Mouse (Mus musculus): Measurements from ENCODE around the gene Ncs1. TPM values are rescaled to one million over a fixed set of nuclear protein-coding genes. Genes with fewer than 3 reads are reported as not detected.

Gene Ncs1
- total and polyA plus RNA-seq, 2 experiments from 2014 or later: 181 to 202 TPM

DNA sequence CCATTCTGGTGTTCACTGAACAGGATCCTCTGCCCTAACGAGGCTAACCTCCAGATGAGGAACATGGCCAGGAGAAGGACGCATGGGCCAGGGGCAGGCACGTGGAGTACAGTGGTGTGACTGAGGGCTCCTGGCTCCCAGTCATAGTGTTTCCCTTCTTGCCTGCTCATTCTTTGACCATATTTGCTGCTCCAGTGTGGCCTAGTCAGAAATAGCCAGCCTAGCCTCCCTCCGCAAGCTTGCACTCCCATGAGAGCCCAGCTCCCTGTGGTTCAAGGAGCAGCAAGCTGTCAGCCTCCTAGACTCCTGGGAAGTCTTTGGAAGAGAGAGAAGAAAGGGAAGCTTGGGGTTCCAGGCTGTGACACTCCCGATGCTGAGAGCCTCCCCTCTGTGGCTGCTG, 40.9 kb upstream of the Ncs1 start:
- H3K9me3 ChIP-seq (ENCODE audit: low read length): no peaks in the 10 kb centered on the region
- TF ChIP-seq CTCF (IDR thresholded peaks at IDR 0.05): no peak
- WGBS: 79% methylated on average over 5 of the region's 5 CpGs
- peaks cover 5% of the 10 kb centered on the region; the same call in 1 of the 2 replicates for H3K4me1 ChIP-seq (ENCODE audit: insufficient read depth, low read length)
- ATAC-seq (ENCODE audit: low FRiP score) (no peak), DNase-seq (ENCODE audit: low spot score) (no peak)
- H3K27me3 ChIP-seq (ENCODE audit: insufficient read depth, low read length): no peaks in the 10 kb centered on the region
- H3K36me3 ChIP-seq (ENCODE audit: insufficient read depth, low read length): peaks cover 9% of the 10 kb centered on the region; the same call in 1 of the 2 replicates
- no peak overlapping the region for H3K4me3 ChIP-seq (ENCODE audit: low read depth, low read length)
- no peak overlapping the region for H3K27ac ChIP-seq (ENCODE audit: low read depth, low read length)
- H3K4me2 ChIP-seq (ENCODE audit: low read depth, low read length, poor library complexity, severe bottlenecking): no peak overlapping the region
- H3K9ac ChIP-seq (replicated peaks; ENCODE audit: low read length, poor library complexity, severe bottlenecking): no peak overlapping the region

DNA sequence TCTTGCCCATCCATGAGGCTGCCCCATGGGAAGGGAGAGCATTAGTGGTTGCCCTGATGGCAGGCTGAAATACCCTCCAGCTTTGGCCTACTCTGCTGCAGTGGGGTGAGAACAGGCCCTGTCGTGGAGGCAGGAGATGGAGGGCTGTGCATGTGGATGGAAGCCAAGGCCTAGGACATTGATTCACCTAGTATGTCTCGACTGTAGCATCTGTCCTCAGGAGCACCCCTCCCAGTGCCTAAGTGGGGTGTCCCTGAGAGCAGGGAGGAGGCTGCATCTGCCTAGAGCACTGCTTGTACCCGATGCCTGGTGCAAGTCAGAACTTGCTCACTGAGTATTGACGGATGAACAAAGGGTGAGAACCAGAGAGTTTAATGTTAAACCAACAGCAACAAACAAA, 39.4 kb upstream of the Ncs1 start:
- Histone ChIP-seq H3K9ac (replicated peaks; ENCODE audit: low read length, poor library complexity, severe bottlenecking) (0 out of 2 replicates have a peak overlapping the region, but pooled peaks have one; percentile 29), H3K36me3 (ENCODE audit: insufficient read depth, low read length) (peaks cover 19% of the 10 kb centered on the region), H3K27ac (ENCODE audit: low read depth, low read length) (no peak overlapping the region; the same call in 1 of the 2 replicates), H3K4me1 (ENCODE audit: insufficient read depth, low read length) (peaks cover 5% of the 10 kb centered on the region; the same call in 1 of the 2 replicates), H3K4me3 (ENCODE audit: low read depth, low read length) (no peak overlapping the region), H3K9me3 (ENCODE audit: low read length) (no peaks in the 10 kb centered on the region), H3K4me2 (ENCODE audit: low read depth, low read length, poor library complexity, severe bottlenecking) (no peak overlapping the region), H3K27me3 (ENCODE audit: insufficient read depth, low read length) (no peaks in the 10 kb centered on the region)
- WGBS: 68% methylated on average over 4 of the region's 4 CpGs
- DNase-seq (ENCODE audit: low spot score): no peak
- no peak for TF ChIP-seq CTCF (IDR thresholded peaks at IDR 0.05)
- ATAC-seq (ENCODE audit: low FRiP score): no peak

DNA sequence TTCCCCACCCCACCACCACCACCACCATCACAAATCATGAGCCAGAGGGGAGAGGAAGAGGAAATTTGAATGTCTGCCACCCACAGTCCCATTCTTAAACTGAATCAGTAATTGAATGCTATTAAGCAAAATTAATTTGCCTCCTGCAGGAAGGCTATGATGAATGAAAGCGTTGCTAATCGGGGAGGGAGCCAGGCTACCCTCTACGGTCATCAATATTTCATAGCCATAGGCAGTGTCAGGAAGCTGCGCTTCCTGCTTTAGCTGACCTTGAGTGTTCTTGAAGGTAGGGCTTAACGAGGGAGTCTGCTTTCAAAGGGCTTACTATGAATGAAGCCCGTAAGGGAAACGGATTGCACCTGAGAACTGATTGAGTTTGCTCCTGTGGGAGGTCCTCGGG, 38.7 kb upstream of the Ncs1 start:
- no peak overlapping the region for H3K4me3 ChIP-seq (ENCODE audit: low read depth, low read length)
- ATAC-seq (ENCODE audit: low FRiP score): no peak
- H3K4me2 ChIP-seq (ENCODE audit: low read depth, low read length, poor library complexity, severe bottlenecking): no peak overlapping the region
- TF ChIP-seq CTCF (IDR thresholded peaks at IDR 0.05): no peak
- no peak overlapping the region for H3K9ac ChIP-seq (replicated peaks; ENCODE audit: low read length, poor library complexity, severe bottlenecking)
- H3K4me1 ChIP-seq (ENCODE audit: insufficient read depth, low read length): peaks cover 5% of the 10 kb centered on the region; the same call in 1 of the 2 replicates
- H3K27ac ChIP-seq (ENCODE audit: low read depth, low read length): no peak overlapping the region
- no peaks in the 10 kb centered on the region for H3K9me3 ChIP-seq (ENCODE audit: low read length)
- WGBS: 34% methylated on average over 8 of the region's 8 CpGs
- DNase-seq (ENCODE audit: low spot score): peak; percentile 51
- H3K27me3 ChIP-seq (ENCODE audit: insufficient read depth, low read length): no peaks in the 10 kb centered on the region
- peaks cover 19% of the 10 kb centered on the region for H3K36me3 ChIP-seq (ENCODE audit: insufficient read depth, low read length)

DNA sequence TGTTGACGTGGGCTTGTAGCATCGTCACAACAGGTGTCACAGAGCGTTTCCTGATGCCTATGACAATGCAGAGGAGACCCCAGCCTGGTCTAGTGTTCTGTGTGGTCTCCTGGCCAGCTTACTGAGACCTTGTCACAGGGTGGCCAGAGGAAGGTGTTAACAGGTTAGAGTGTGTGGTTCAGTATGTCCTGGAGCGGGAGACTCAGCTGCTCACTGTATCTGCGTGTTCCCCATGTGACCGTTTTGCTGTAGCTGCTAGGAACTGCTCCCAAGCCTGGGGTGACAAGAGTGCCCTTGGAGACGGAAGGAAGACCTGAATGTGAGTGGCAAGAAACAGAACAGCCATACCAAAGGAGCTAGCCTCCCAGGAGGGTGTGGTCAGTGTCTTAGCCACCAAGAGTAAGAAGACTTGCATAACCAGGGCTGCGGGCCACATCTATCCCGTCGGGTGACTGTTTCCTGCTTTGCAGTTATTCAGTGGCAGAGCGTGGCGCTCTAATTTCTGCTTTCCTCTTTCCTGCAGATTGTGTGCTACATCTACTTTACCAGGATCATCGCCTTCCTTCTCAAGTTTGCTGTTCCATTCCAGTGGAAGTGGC, 37.0 kb upstream of the Ncs1 start:
- Histone ChIP-seq H3K9ac (replicated peaks; ENCODE audit: low read length, poor library complexity, severe bottlenecking) (no peak overlapping the region), H3K36me3 (ENCODE audit: insufficient read depth, low read length) (peaks cover 24% of the 10 kb centered on the region), H3K4me3 (ENCODE audit: low read depth, low read length) (no peak overlapping the region), H3K27me3 (ENCODE audit: insufficient read depth, low read length) (no peaks in the 10 kb centered on the region), H3K27ac (ENCODE audit: low read depth, low read length) (no peak overlapping the region), H3K9me3 (ENCODE audit: low read length) (no peaks in the 10 kb centered on the region), H3K4me2 (ENCODE audit: low read depth, low read length, poor library complexity, severe bottlenecking) (no peak overlapping the region), H3K4me1 (ENCODE audit: insufficient read depth, low read length) (peaks cover 5% of the 10 kb centered on the region; the same call in 1 of the 2 replicates)
- 91% methylated on average over 13 of the region's 13 CpGs for WGBS
- ATAC-seq (ENCODE audit: low FRiP score) (no peak), DNase-seq (ENCODE audit: low spot score) (no peak)
- TF ChIP-seq CTCF (IDR thresholded peaks at IDR 0.05): no peak

DNA sequence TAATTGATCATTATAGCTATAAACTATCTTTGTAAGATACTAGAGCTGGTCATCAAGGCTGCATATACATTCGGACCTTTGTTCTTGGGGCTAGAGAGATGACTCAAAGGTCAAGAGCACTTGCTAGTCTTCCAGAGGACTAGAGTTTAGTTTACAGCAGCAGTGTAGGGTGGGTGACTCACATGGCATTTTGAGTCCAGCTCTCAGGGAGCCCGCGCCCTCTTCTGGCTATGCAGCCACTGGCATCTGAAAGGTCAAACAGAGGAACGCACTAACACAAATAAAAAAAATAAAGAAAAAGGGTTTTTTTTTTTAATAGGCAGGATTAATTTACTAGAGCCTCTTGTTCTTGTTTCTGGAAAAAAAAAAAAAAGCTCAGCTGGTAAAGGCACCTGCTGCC, 36.1 kb upstream of the Ncs1 start:
- H3K4me3 ChIP-seq (ENCODE audit: low read depth, low read length): no peak overlapping the region
- peaks cover 5% of the 10 kb centered on the region; the same call in 1 of the 2 replicates for H3K4me1 ChIP-seq (ENCODE audit: insufficient read depth, low read length)
- H3K27me3 ChIP-seq (ENCODE audit: insufficient read depth, low read length): no peaks in the 10 kb centered on the region
- no peak for DNase-seq (ENCODE audit: low spot score)
- 82% methylated on average over 4 of the region's 4 CpGs for WGBS
- no peak overlapping the region for H3K27ac ChIP-seq (ENCODE audit: low read depth, low read length)
- H3K36me3 ChIP-seq (ENCODE audit: insufficient read depth, low read length): peaks cover 28% of the 10 kb centered on the region
- ATAC-seq (ENCODE audit: low FRiP score): no peak
- no peak overlapping the region for H3K4me2 ChIP-seq (ENCODE audit: low read depth, low read length, poor library complexity, severe bottlenecking)
- H3K9ac ChIP-seq (replicated peaks; ENCODE audit: low read length, poor library complexity, severe bottlenecking): no peak overlapping the region
- TF ChIP-seq CTCF (IDR thresholded peaks at IDR 0.05): no peak
- H3K9me3 ChIP-seq (ENCODE audit: low read length): no peaks in the 10 kb centered on the region

DNA sequence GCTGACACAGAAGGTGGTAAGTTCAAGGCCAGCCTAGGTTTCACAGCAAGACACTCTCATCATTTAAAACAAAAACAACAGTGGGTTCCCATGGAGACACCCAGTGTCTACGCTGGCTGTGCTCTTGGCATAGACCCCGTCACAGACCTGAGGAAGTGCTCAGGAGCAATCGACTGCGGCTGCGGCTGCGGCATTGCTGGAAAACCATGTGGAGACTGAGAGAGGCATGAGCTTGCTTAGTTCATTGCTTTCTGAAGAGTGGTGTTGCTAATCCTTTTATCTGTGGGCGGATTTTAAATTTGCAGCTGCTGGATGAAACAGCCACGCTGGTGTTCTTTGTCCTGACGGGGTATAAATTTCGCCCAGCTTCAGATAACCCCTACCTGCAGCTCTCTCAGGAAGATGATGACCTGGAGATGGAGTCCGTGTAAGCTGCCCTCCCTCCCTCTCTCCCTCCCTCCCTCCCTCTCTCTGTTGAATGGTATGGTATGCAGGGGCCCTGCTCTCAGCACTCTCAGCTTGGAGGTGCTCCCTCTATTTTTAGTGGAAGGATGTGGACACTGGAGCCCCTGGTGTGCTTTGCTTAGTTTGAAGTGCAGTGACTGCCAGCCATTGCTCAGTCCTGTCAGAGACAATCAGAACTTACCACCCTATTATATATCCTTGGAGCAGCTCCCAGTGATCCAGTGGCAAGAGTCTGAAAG, 35.3 kb upstream of the Ncs1 start:
- Histone ChIP-seq H3K27ac (ENCODE audit: low read depth, low read length) (peak overlapping the region; percentile 26; the same call in 1 of the 2 replicates), H3K4me3 (ENCODE audit: low read depth, low read length) (no peak overlapping the region), H3K9me3 (ENCODE audit: low read length) (no peaks in the 10 kb centered on the region), H3K4me1 (ENCODE audit: insufficient read depth, low read length) (peaks cover 5% of the 10 kb centered on the region; the same call in 1 of the 2 replicates), H3K9ac (replicated peaks; ENCODE audit: low read length, poor library complexity, severe bottlenecking) (no peak overlapping the region), H3K4me2 (ENCODE audit: low read depth, low read length, poor library complexity, severe bottlenecking) (no peak overlapping the region), H3K36me3 (ENCODE audit: insufficient read depth, low read length) (peaks cover 34% of the 10 kb centered on the region), H3K27me3 (ENCODE audit: insufficient read depth, low read length) (no peaks in the 10 kb centered on the region)
- TF ChIP-seq CTCF (IDR thresholded peaks at IDR 0.05): no peak
- WGBS: 22% methylated on average over 11 of the region's 11 CpGs
- no peak for DNase-seq (ENCODE audit: low spot score)
- no peak for ATAC-seq (ENCODE audit: low FRiP score)

Measured in midbrain, postnatal 0 days (tissue).